Mouse (Mus musculus) ES-E14 (cell line): Measurements from ENCODE around the gene Caskin1. TPM values are rescaled to one million over a fixed set of nuclear protein-coding genes. Genes with fewer than 3 reads are reported as not detected.
A peak's percentile ranks its signal among the peaks of the same experiment; 100 is the strongest.

Source experiments
- DNase-seq: peaks from one replicate; pipeline ENCODE4 v3.0.0-alpha.2; 2013; ENCODE audit warnings: low read depth, low spot score
- H3K27ac ChIP-seq: 2 replicates; pipeline ENCODE4 v1.5.1; 2012; ENCODE audit warnings: low read depth, mild to moderate bottlenecking, low read length, moderate library complexity, mixed read lengths; ENCODE audit not compliant: poor library complexity, insufficient read depth, severe bottlenecking
- H3K36me3 ChIP-seq: 2 replicates; pipeline ENCODE4 v1.6.1; 2012; ENCODE audit warnings: mild to moderate bottlenecking, low read length, moderate library complexity, mixed read lengths; ENCODE audit not compliant: control insufficient read depth, poor library complexity, insufficient read depth, severe bottlenecking
- H3K4me1 ChIP-seq, 2 experiments: fragments of 150-350 bp in 1 of 2; sonication (generic) in 1 of 2; 2 replicates each; pipeline ENCODE4 v1.6.1; 2012; ENCODE audit warnings: low read length in 2 of 2, mild to moderate bottlenecking in 1 of 2, mixed read lengths in 1 of 2; ENCODE audit not compliant: control insufficient read depth in 2 of 2, insufficient read depth in 2 of 2, poor library complexity in 1 of 2
- H3K4me3 ChIP-seq, 2 experiments: fragments of 150-350 bp in 1 of 2; sonication (generic) in 1 of 2; 2 replicates each; pipeline ENCODE4 v1.5.1; 2012; ENCODE audit warnings: low read length in 2 of 2, low read depth in 1 of 2, mild to moderate bottlenecking in 1 of 2, mixed read lengths in 1 of 2; ENCODE audit not compliant: insufficient read depth in 1 of 2, poor library complexity in 1 of 2, severe bottlenecking in 1 of 2
- H3K9ac ChIP-seq: 2 replicates; pipeline ENCODE4 v1.6.1; 2012; ENCODE audit warnings: low read depth, mild to moderate bottlenecking, low read length, mixed read lengths; ENCODE audit not compliant: poor library complexity, insufficient read depth, severe bottlenecking
- H3K9me3 ChIP-seq: fragments of 150-350 bp; sonication (generic); 2 replicates; pipeline ENCODE4 v1.6.1; 2012; ENCODE audit warnings: low read depth, mild to moderate bottlenecking, low read length; ENCODE audit not compliant: control insufficient read depth, insufficient read depth
- CHD2 ChIP-seq: IDR thresholded peaks from 2 replicates; pipeline ENCODE4 v1.6.1; 2014; ENCODE audit warnings: mild to moderate bottlenecking, low read depth, low read length, inconsistent platforms
- HCFC1 ChIP-seq: IDR thresholded peaks from 2 replicates; pipeline ENCODE4 v1.6.1; 2012; ENCODE audit warnings: low read length, inconsistent platforms, borderline replicate concordance; ENCODE audit not compliant: insufficient read depth
- MAFK ChIP-seq: IDR thresholded peaks from 2 replicates; pipeline ENCODE4 v1.6.1; 2014; ENCODE audit warnings: mild to moderate bottlenecking, low read depth, low read length, inconsistent platforms; ENCODE audit not compliant: insufficient read depth
- ZC3H11A ChIP-seq: IDR thresholded peaks from 2 replicates; pipeline ENCODE4 v1.6.1; 2012; ENCODE audit warnings: low read depth, mild to moderate bottlenecking, inconsistent platforms, low read length, borderline replicate concordance
- ZNF384 ChIP-seq: IDR thresholded peaks from 2 replicates; pipeline ENCODE4 v1.6.1; 2012; ENCODE audit warnings: low read depth, low read length, inconsistent platforms
- in situ Hi-C, 2 experiments: fragments of 600-800 bp; cut with MboI; formaldehyde crosslinking; loops; one replicate each; pipeline ENCODE4 v1.15.1; 2025; ENCODE audit warnings: low sequenced_read_pairs in 2 of 2, inconsistent platforms in 1 of 2; ENCODE audit not compliant: unreplicated experiment in 2 of 2
- total RNA-seq: library from RNA; depleted of rRNA; stranded (reverse); fragments of 300-350 nt; gene quantifications from 2 replicates; pipeline ENCODE4 v1.2.3, GENCODE M21; 2012

Gene Caskin1
- total RNA-seq, 1 experiment = 2.0 TPM

DNA sequence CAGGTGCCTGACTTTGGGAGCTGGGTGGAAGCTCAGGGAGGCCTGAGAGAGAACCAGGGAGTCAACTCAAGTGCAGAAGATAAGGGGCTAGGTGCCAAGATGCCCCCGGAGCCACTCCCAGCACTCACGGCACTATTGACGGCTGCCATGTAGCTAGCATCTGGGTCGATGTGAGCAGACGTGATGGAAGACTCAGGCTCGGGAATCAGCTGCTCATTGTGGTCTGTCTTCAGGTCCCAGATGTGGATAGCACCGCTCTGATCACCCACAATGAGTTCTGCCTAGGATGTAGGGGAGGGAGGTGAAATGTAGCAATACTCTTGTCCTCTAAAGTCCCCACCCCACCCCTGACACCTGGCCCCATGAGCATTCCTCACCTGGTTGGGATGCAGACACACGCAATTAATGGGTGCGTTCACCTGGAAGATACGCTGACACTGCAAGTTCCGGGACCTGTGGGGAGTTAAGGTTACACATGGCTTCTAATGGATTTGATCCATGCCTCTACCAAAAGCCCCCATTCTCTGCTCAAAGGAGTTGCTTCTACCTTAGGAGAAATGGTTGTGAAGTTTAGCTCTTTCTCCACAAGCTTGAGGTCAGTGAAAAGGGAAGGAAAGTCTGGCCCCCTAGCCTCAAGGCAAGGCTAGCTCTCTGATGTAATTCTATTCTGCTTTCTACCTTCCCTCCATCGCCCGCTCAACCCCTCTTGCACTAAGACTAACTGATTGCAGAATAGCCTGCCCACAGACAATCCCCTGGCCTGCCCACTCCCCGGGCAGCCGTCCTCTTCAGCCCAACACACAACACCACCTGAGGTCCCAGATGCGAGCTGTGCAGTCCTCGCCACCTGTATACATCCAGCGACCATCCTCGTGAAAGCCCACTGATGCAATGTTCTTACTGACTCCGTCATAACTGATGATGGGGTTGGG lies 11.1 kb upstream of the Caskin1 start:
- Histone ChIP-seq H3K36me3 (peaks cover 31% of the 10 kb centered on the region; the same call in 1 of the 2 replicates), H3K9ac (no peak overlapping the region), H3K4me1 (peaks cover 0 to 9% of the 10 kb centered on the region in 2 experiments; a peak in 2 of 4 replicates), H3K27ac (no peak overlapping the region), H3K4me3 (no peak overlapping the region), H3K9me3 (no peaks in the 10 kb centered on the region)
- no peak for DNase-seq
- in situ Hi-C loops = no loop called here
- TF ChIP-seq HCFC1 (no peak), ZNF384 (no peak), MAFK (peak; percentile 66), CHD2 (no peak), ZC3H11A (no peak)

- H3K9ac ChIP-seq = peak overlapping the region; percentile 64
- no peak overlapping the region for H3K27ac ChIP-seq
- no peaks in the 10 kb centered on the region for H3K9me3 ChIP-seq
- no peak for TF ChIP-seq MAFK
- TF ChIP-seq HCFC1 = no peak
- peak overlapping the region; percentile 15 to 20; a peak in 3 of 4 replicates for H3K4me3 ChIP-seq
- peaks cover 26% of the 10 kb centered on the region; the same call in 1 of the 2 replicates for H3K36me3 ChIP-seq
- in situ Hi-C loops = no loop called here
- no peak for DNase-seq
- H3K4me1 ChIP-seq = peaks cover 0 to 7% of the 10 kb centered on the region in 2 experiments; a peak in 2 of 4 replicates
Measured at GRCm38 (mm10) chr17:24477985-24478600, 10.3 kb upstream of the Caskin1 start.

DNA sequence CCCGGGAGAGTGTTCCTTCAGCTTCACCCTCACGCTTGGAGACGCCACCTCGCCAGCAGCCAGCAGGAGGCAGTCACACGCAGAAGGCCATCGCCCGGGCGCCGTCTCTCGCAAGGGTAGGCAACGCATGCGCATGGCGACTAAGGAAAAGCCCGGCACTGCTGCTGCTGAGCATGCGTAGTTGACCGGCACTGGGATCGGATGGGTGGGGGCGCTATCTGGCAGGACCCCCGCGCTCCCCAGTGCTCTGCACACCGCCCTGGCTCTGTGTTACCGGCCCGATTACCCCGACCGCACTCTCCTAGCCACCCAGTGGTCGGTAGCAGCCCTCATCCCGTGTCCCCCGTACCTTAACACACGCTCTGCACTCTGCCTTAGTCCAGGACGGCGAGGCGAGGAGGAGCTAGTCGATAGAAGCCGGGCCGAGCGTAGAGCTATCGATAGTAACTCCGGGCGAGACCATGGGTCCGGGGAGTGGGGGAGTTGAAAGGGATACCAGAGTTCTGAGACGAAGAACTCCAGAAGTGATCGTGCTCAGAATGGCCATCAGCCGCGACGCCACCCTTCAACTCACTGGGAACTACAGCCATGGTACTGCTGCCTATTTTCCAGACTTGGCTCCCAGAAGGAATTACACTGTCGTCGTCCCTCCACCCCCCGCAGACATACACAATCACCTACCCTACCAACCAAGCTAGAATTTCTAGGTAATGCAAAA lies 9.6 kb upstream of the Caskin1 start, which contains the start of gene Mlst8:
Mlst8 (minus strand) TSS at position 416 of the 718 bp plus-strand sequence.
- H3K4me1 ChIP-seq = peaks cover 0 to 7% of the 10 kb centered on the region in 2 experiments; a peak in 2 of 4 replicates
- in situ Hi-C loops = no loop called here

GRCm38 (mm10) chr17:24479431-24479830 lies 9.0 kb upstream of the Caskin1 start:
- Histone ChIP-seq H3K4me3 (peak overlapping the region in 1 of 2 experiments; percentile 91; a peak in 2 of 4 replicates), H3K27ac (no peak overlapping the region), H3K9ac (no peak overlapping the region)

More for the DNA sequence above, 9.6 kb upstream of the Caskin1 start, which contains the start of gene Mlst8:
- Histone ChIP-seq H3K4me3 (peak within 1 kb of the TSS; percentile 91 to 96), H3K27ac (peak within 1 kb of the TSS; percentile 98), H3K9me3 (no peaks in the 10 kb centered on the region), H3K36me3 (peaks cover 23% of the 10 kb centered on the region; the same call in 1 of the 2 replicates), H3K9ac (peak within 1 kb of the TSS; percentile 99)
- TF ChIP-seq ZNF384 (0 out of 2 replicates have a peak, but pooled peaks have one; percentile 48), CHD2 (no peak), HCFC1 (no peak; the same call in none of the 2 replicates), ZC3H11A (peak; percentile 32; the same call in 1 of the 2 replicates), MAFK (no peak)
- peak; percentile 94 for DNase-seq

More at GRCm38 (mm10) chr17:24479431-24479830, 9.0 kb upstream of the Caskin1 start:
- H3K36me3 ChIP-seq = peaks cover 21% of the 10 kb centered on the region; the same call in 1 of the 2 replicates
- in situ Hi-C loops = no loop called here
- TF ChIP-seq HCFC1 (no peak), ZNF384 (no peak), MAFK (no peak), CHD2 (no peak), ZC3H11A (no peak)
- peaks cover 0 to 7% of the 10 kb centered on the region in 2 experiments; a peak in 2 of 4 replicates for H3K4me1 ChIP-seq
- no peak for DNase-seq
- H3K9me3 ChIP-seq = no peaks in the 10 kb centered on the region
